Mouse (Mus musculus) inflammation-experienced regulatory T-cells, adult 6 months (primary cell): Measurements from ENCODE around the gene Fcgr4. TPM values are rescaled to one million over a fixed set of nuclear protein-coding genes. Genes with fewer than 3 reads are reported as not detected.

Experiments
- polyA plus RNA-seq, 3 experiments: library from polyadenylated mRNA; unstranded; fragments of 100-300 nt; shearing (Covaris generic); gene quantifications; one replicate each; pipeline ENCODE4 v1.2.1; 2017

Gene Fcgr4
- polyA plus RNA-seq, 3 experiments from 2014 or later, result not detected

Other genes with a start within 250 kb of the Fcgr4 start
- gene Atf6, start 151.1 kb upstream of the Fcgr4 start, polyA plus RNA-seq, result 10 to 100 TPM in 1 of 3 experiments, 1 to 10 TPM in 2; 7.0 to 10.8 (median 9.6) TPM
- under 1 TPM in 1 of 3 experiments, not detected in 2; 0.53 TPM for gene Gm26620, start 133.9 kb upstream of the Fcgr4 start, polyA plus RNA-seq
- gene Dusp12, start 133.4 kb upstream of the Fcgr4 start, polyA plus RNA-seq, result 10 to 100 TPM; 11.0 to 16.1 (median 11.7) TPM
- not detected for gene Fcrlb, start 106.0 kb upstream of the Fcgr4 start, polyA plus RNA-seq
- gene Fcrla, start 91.3 kb upstream of the Fcgr4 start, polyA plus RNA-seq, result 1 to 10 TPM in 2 of 3 experiments, not detected in 1; 1.2 to 2.1 TPM
- 1 to 10 TPM in 2 of 3 experiments, under 1 TPM in 1; 0.70 to 1.4 (median 1.2) TPM for gene Fcgr2b, start 42.4 kb upstream of the Fcgr4 start, polyA plus RNA-seq
- gene Fcgr3, start 46.0 kb downstream of the Fcgr4 start, polyA plus RNA-seq, result 1 to 10 TPM in 1 of 3 experiments, under 1 TPM in 1, not detected in 1; 0.98 to 1.5 TPM
- 1 to 10 TPM; 3.2 to 7.6 (median 6.6) TPM for gene Cfap126, start 95.0 kb downstream of the Fcgr4 start, polyA plus RNA-seq
- gene Sdhc, start 131.7 kb downstream of the Fcgr4 start, polyA plus RNA-seq, result 100 to 1,000 TPM; 115 to 153 (median 125) TPM
- not detected for gene Mpz, start 131.8 kb downstream of the Fcgr4 start, polyA plus RNA-seq
- not detected for gene Pcp4l1, start 177.3 kb downstream of the Fcgr4 start, polyA plus RNA-seq
- gene Nr1i3, start 195.1 kb downstream of the Fcgr4 start, polyA plus RNA-seq, result under 1 TPM; 0.39 to 0.75 (median 0.75) TPM
- 10 to 100 TPM; 24.1 to 34.6 (median 28.7) TPM for gene Tomm40l, start 203.6 kb downstream of the Fcgr4 start, polyA plus RNA-seq
- not detected for gene Apoa2, start 206.1 kb downstream of the Fcgr4 start, polyA plus RNA-seq
- gene Fcer1g, start 215.4 kb downstream of the Fcgr4 start, polyA plus RNA-seq, result 10 to 100 TPM in 1 of 3 experiments, not detected in 2; 10.7 TPM
- gene Adamts4, start 231.5 kb downstream of the Fcgr4 start, polyA plus RNA-seq, result under 1 TPM in 1 of 3 experiments, not detected in 2; 0.09 TPM
- 100 to 1,000 TPM; 106 to 120 (median 119) TPM for gene Ndufs2, start 232.5 kb downstream of the Fcgr4 start, polyA plus RNA-seq